Mouse (Mus musculus) limb, embryonic 11.5 days (tissue): Measurements from ENCODE around the gene Gabpb2. TPM values are rescaled to one million over a fixed set of nuclear protein-coding genes. Genes with fewer than 3 reads are reported as not detected.

ENCODE experiments used
- ATAC-seq: fragments of 200-750 bp; cut with Nextera tagmentation; 2 replicates; pipeline ENCODE4 v1.8.0; 2017; ENCODE audit warnings: low read depth; ENCODE audit not compliant: insufficient number of reproducible peaks, low FRiP score, low TSS enrichment
- DNase-seq: peaks from one replicate; pipeline ENCODE4 v3.0.0-alpha.2; 2015; ENCODE audit warnings: low spot score
- H3K27ac ChIP-seq: fragments of 300-500 bp; sonication (generic); replicated peaks from 2 replicates; pipeline ENCODE4 v1.5.1; 2014; ENCODE audit warnings: low read depth, mild to moderate bottlenecking, low read length
- H3K27me3 ChIP-seq: fragments of 300-500 bp; sonication (generic); 2 replicates; pipeline ENCODE4 v1.6.1; 2014; ENCODE audit warnings: mild to moderate bottlenecking, low read length, mixed read lengths; ENCODE audit not compliant: control insufficient read depth, insufficient read depth
- H3K36me3 ChIP-seq: fragments of 300-500 bp; sonication (generic); 2 replicates; pipeline ENCODE4 v1.6.1; 2014; ENCODE audit warnings: mild to moderate bottlenecking, low read length, moderate library complexity, mixed read lengths; ENCODE audit not compliant: control insufficient read depth, insufficient read depth
- H3K4me1 ChIP-seq: fragments of 300-500 bp; sonication (generic); 2 replicates; pipeline ENCODE4 v1.6.1; 2014; ENCODE audit warnings: low read length, mixed read lengths; ENCODE audit not compliant: control insufficient read depth, insufficient read depth
- H3K4me2 ChIP-seq: fragments of 300-500 bp; sonication (generic); 2 replicates; pipeline ENCODE4 v1.6.1; 2014; ENCODE audit warnings: low read depth, mild to moderate bottlenecking, moderate library complexity; ENCODE audit not compliant: severe bottlenecking
- H3K4me3 ChIP-seq: fragments of 300-500 bp; sonication (generic); 2 replicates; pipeline ENCODE4 v1.5.1; 2014; ENCODE audit warnings: low read depth, low read length
- H3K9ac ChIP-seq: fragments of 300-500 bp; sonication (generic); 2 replicates; pipeline ENCODE4 v1.6.1; 2014; ENCODE audit warnings: mild to moderate bottlenecking, low read length
- H3K9me3 ChIP-seq: fragments of 300-500 bp; sonication (generic); 2 replicates; pipeline ENCODE4 v1.6.1; 2016; ENCODE audit warnings: low read length; ENCODE audit not compliant: control insufficient read depth
- WGBS: fragments of 180-500 bp; shearing (Covaris S2); extraction: QIAGEN DNeasy Blood & Tissue Kit; methylation state at CpG from one replicate; pipeline ENCODE4 v1.1.7; 2014; 5-methylcytosine and 5-hydroxymethylcytosine counted together
- polyA plus RNA-seq: library from polyadenylated mRNA; unstranded; fragments of >200 nt; fragmentation: Nextera tagmentation; extraction: Ambion mirVana; gene quantifications from 2 replicates; pipeline ENCODE4 v1.2.1, GENCODE M21; 2014

Gabpb2 gene
- polyA plus RNA-seq, 1 experiment from 2014 or later = 8.9 TPM

GRCm38 (mm10) chr3:95153874-95154273, 63.8 kb downstream of the Gabpb2 start:
- DNase-seq (peak; percentile 44), ATAC-seq (no peak)
- Histone ChIP-seq H3K4me2 (no peak overlapping the region), H3K9ac (no peak overlapping the region), H3K4me1 (no peaks in the 10 kb centered on the region), H3K4me3 (no peak overlapping the region), H3K27me3 (no peaks in the 10 kb centered on the region), H3K9me3 (no peaks in the 10 kb centered on the region), H3K36me3 (no peaks in the 10 kb centered on the region), H3K27ac (no peak overlapping the region)
- WGBS = 48% methylated on average over 4 of the region's 4 CpGs

- WGBS = 65% methylated on average over 3 of the region's 3 CpGs
- Histone ChIP-seq H3K27ac (no peak overlapping the region), H3K4me1 (no peaks in the 10 kb centered on the region), H3K9ac (no peak overlapping the region), H3K36me3 (no peaks in the 10 kb centered on the region), H3K4me3 (no peak overlapping the region), H3K27me3 (no peaks in the 10 kb centered on the region), H3K4me2 (no peak overlapping the region), H3K9me3 (no peaks in the 10 kb centered on the region)
- no peak for DNase-seq
- no peak for ATAC-seq
Observed at GRCm38 (mm10) chr3:95147924-95148323, 69.8 kb downstream of the Gabpb2 start.

GRCm38 (mm10) chr3:95142617-95143011, 75.1 kb downstream of the Gabpb2 start:
- H3K9ac ChIP-seq = no peak overlapping the region
- H3K4me2 ChIP-seq = no peak overlapping the region
- WGBS = 8% methylated on average over 5 of the region's 5 CpGs
- H3K4me3 ChIP-seq = no peak overlapping the region
- no peaks in the 10 kb centered on the region for H3K4me1 ChIP-seq
- no peak overlapping the region for H3K27ac ChIP-seq
- H3K36me3 ChIP-seq = no peaks in the 10 kb centered on the region
- no peaks in the 10 kb centered on the region for H3K9me3 ChIP-seq
- H3K27me3 ChIP-seq = no peaks in the 10 kb centered on the region
- 0 out of 2 replicates have a peak, but pooled peaks have one; percentile 26 for ATAC-seq
- DNase-seq = peak; percentile 91

GRCm38 (mm10) chr3:95141952-95142616, 75.6 kb downstream of the Gabpb2 start, which contains the start of gene Tnfaip8l2:
Tnfaip8l2 (minus strand) TSS chr3:95142360.
- DNase-seq = no peak
- no peaks in the 10 kb centered on the region for H3K9me3 ChIP-seq

GRCm38 (mm10) chr3:95141474-95141873, 76.2 kb downstream of the Gabpb2 start:
- no peak for DNase-seq
- H3K4me1 ChIP-seq = no peaks in the 10 kb centered on the region
- H3K4me3 ChIP-seq = no peak overlapping the region
- no peak for ATAC-seq
- 95% methylated on average over 9 of the region's 9 CpGs for WGBS
- no peak overlapping the region for H3K27ac ChIP-seq
- H3K9ac ChIP-seq = no peak overlapping the region
- no peaks in the 10 kb centered on the region for H3K9me3 ChIP-seq
- H3K27me3 ChIP-seq = no peaks in the 10 kb centered on the region
- H3K36me3 ChIP-seq = no peaks in the 10 kb centered on the region
- no peak overlapping the region for H3K4me2 ChIP-seq

More at GRCm38 (mm10) chr3:95141952-95142616, 75.6 kb downstream of the Gabpb2 start, which contains the start of gene Tnfaip8l2:
- Histone ChIP-seq H3K27ac (no peak within 1 kb of the TSS), H3K27me3 (no peaks in the 10 kb centered on the region), H3K36me3 (no peaks in the 10 kb centered on the region), H3K4me1 (no peaks in the 10 kb centered on the region), H3K4me2 (no peak within 1 kb of the TSS), H3K4me3 (no peak within 1 kb of the TSS), H3K9ac (no peak within 1 kb of the TSS)
- ATAC-seq = no peak
- 83% methylated on average over 10 of the region's 10 CpGs for WGBS

- no peak for ATAC-seq
- Histone ChIP-seq H3K27ac (no peak overlapping the region), H3K27me3 (no peaks in the 10 kb centered on the region), H3K4me1 (no peaks in the 10 kb centered on the region), H3K36me3 (no peaks in the 10 kb centered on the region), H3K4me3 (no peak overlapping the region), H3K9me3 (no peaks in the 10 kb centered on the region), H3K9ac (no peak overlapping the region), H3K4me2 (no peak overlapping the region)
- DNase-seq = no peak
- 87% methylated on average over 6 of the region's 6 CpGs for WGBS
Observed at GRCm38 (mm10) chr3:95140795-95141194, 76.9 kb downstream of the Gabpb2 start.

GRCm38 (mm10) chr3:95140289-95140595, 77.5 kb downstream of the Gabpb2 start:
- H3K4me3 ChIP-seq = no peak overlapping the region

GRCm38 (mm10) chr3:95139586-95140288, 78.0 kb downstream of the Gabpb2 start:
- no peak overlapping the region for H3K9ac ChIP-seq
- ATAC-seq (no peak), DNase-seq (no peak)
- H3K4me1 ChIP-seq = peaks cover 4% of the 10 kb centered on the region; the same call in 1 of the 2 replicates
- no peaks in the 10 kb centered on the region for H3K36me3 ChIP-seq
- H3K4me3 ChIP-seq = no peak overlapping the region
- H3K4me2 ChIP-seq = no peak overlapping the region
- no peaks in the 10 kb centered on the region for H3K27me3 ChIP-seq
- WGBS = 70% methylated on average over 25 of the region's 25 CpGs
- no peaks in the 10 kb centered on the region for H3K9me3 ChIP-seq
- H3K27ac ChIP-seq = no peak overlapping the region

More at GRCm38 (mm10) chr3:95140289-95140595, 77.5 kb downstream of the Gabpb2 start:
- Histone ChIP-seq H3K4me2 (no peak overlapping the region), H3K9ac (no peak overlapping the region), H3K36me3 (no peaks in the 10 kb centered on the region), H3K4me1 (no peaks in the 10 kb centered on the region; the same call in 1 of the 2 replicates), H3K9me3 (no peaks in the 10 kb centered on the region), H3K27me3 (no peaks in the 10 kb centered on the region), H3K27ac (no peak overlapping the region)
- DNase-seq = no peak
- 61% methylated on average over 18 of the region's 18 CpGs for WGBS
- no peak for ATAC-seq
